Mouse (Mus musculus): ENCODE results near the gene Duoxa2.

- TF ChIP-seq CTCF (IDR thresholded peaks at IDR 0.05; ENCODE audit: low read depth) = peak; percentile 73
- no peak for TF ChIP-seq EP300 (optimal IDR thresholded peaks at IDR 0.05)
Observed at GRCm38 (mm10) chr2:122302574-122303241, 4.0 kb downstream of the Duoxa2 start.
